ENCODE assay signal across 33 mouse cellular contexts in the genomic region with DNA sequence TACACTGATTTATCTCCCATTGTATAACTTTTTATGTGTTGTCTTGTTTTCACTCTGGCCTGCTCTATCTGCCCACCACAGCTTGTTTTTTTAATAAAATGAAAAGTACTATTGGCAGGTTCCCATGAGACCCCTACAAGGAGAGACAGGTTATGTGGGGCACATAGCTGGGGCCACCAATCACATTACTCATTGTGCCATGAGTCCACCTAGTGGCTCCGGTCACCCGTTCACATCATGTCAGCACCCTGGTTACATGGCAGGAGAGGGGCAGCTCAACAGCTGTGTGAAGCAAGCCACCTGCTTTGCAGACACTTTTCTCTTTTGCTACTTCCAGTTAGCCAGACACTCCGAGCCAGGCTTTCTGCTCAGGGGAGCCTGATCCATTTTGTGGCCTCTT. TPM values are rescaled to one million over a fixed set of nuclear protein-coding genes. Genes with fewer than 3 reads are reported as not detected.
DNase-seq lines count a peak whose midpoint lies in the region; ATAC-seq and TF ChIP-seq lines count a peak whose summit lies in the region.
"Had no signal": no experiment of that assay in that cellular context is flagged by ENCODE, and none has a peak within 500 bp of the region (broad histone marks: within the 10 kb centered on the region; RNA-seq: fewer than 3 reads in every experiment).

No protein-coding gene starts in this region.

- H3K9me3 ChIP-seq in kidney, postnatal 0 days (replicated peaks; ENCODE audit: low read length): no peaks in the 10 kb centered on the region
- H3K9me3 ChIP-seq in kidney, embryonic 15.5 days (replicated peaks): no peaks in the 10 kb centered on the region
- H3K9me3 ChIP-seq in liver, postnatal 0 days (ENCODE audit: low read length): no peaks in the 10 kb centered on the region
- no peaks in the 10 kb centered on the region for H3K9me3 ChIP-seq in liver, embryonic 11.5 days (ENCODE audit: control insufficient read depth, low read length)
- H3K9me3 ChIP-seq in ES-Bruce4 (replicated peaks; ENCODE audit: control insufficient read depth, insufficient read depth, low read length, poor library complexity, severe bottlenecking): no peaks in the 10 kb centered on the region
- H3K9me3 ChIP-seq: embryonic facial prominence, embryonic 10.5 days; embryonic facial prominence, embryonic 15.5 days; forebrain, embryonic 12.5 days; heart, embryonic 12.5 days; megakaryocyte, embryonic 14.5 days; midbrain, embryonic 12.5 days; neural tube, embryonic 13.5 days had no signal

- H3K27me3 ChIP-seq in kidney, postnatal 0 days (ENCODE audit: insufficient read depth, low read length): no peaks in the 10 kb centered on the region
- H3K27me3 ChIP-seq in kidney, embryonic 15.5 days: no peaks in the 10 kb centered on the region
- no peaks in the 10 kb centered on the region for H3K27me3 ChIP-seq in liver, postnatal 0 days (ENCODE audit: insufficient read depth, low read length)
- H3K27me3 ChIP-seq in liver, embryonic 11.5 days (replicated peaks; ENCODE audit: control insufficient read depth, insufficient read depth, low read length): no peaks in the 10 kb centered on the region
- no peaks in the 10 kb centered on the region; the same call in 1 of the 2 replicates for H3K27me3 ChIP-seq in ES-Bruce4 (ENCODE audit: control insufficient read depth, insufficient read depth, low read length, poor library complexity, severe bottlenecking)
- H3K27me3 ChIP-seq: embryonic facial prominence, embryonic 15.5 days; forebrain, embryonic 12.5 days; heart, embryonic 12.5 days; megakaryocyte, embryonic 14.5 days; midbrain, embryonic 12.5 days; neural tube, embryonic 13.5 days had no signal

- DNase-seq in kidney, postnatal 0 days (ENCODE audit: low spot score): no peak
- DNase-seq in liver, postnatal 0 days: no peak
- DNase-seq in liver, embryonic 11.5 days (ENCODE audit: low spot score): no peak
- DNase-seq in retina, postnatal 1 day: no peak
- DNase-seq: adrenal gland, postnatal 25 days; cerebellum, adult 2 months; cerebellum, postnatal 14 days; forebrain, postnatal 0 days; gastrocnemius, postnatal 25 days; heart, adult 18-20 months; heart, postnatal 4 days; kidney, adult 18-20 months; kidney, postnatal 14 days; lung, adult 18-20 months; lung, postnatal 4 days; right cerebral cortex, adult 18-20 months; spleen, adult 18-20 months; thymus, postnatal 14 days had no signal

- no peak overlapping the region for H3K4me3 ChIP-seq in kidney, postnatal 0 days (replicated peaks; ENCODE audit: low read depth, low read length)
- H3K4me3 ChIP-seq in kidney, embryonic 15.5 days (replicated peaks): no peak overlapping the region
- no peak overlapping the region for H3K4me3 ChIP-seq in liver, postnatal 0 days (ENCODE audit: low read depth, low read length)
- H3K4me3 ChIP-seq in liver, embryonic 11.5 days (ENCODE audit: low read depth, low read length): no peak overlapping the region
- no peak overlapping the region for H3K4me3 ChIP-seq in ES-Bruce4 (ENCODE audit: low read depth, low read length)
- no peak overlapping the region for H3K4me3 ChIP-seq in olfactory bulb, adult 2 months (ENCODE audit: insufficient read depth, low read depth, low read length)
- H3K4me3 ChIP-seq: embryonic facial prominence, embryonic 10.5 days; embryonic facial prominence, embryonic 15.5 days; forebrain, embryonic 12.5 days; heart, embryonic 12.5 days; megakaryocyte, embryonic 14.5 days; midbrain, embryonic 12.5 days; myocyte; neural tube, embryonic 13.5 days had no signal

- WGBS in kidney, postnatal 0 days: 30% methylated on average over 3 of the region's 3 CpGs
- WGBS in kidney, embryonic 15.5 days: 44% methylated on average over 3 of the region's 3 CpGs
- WGBS in liver, postnatal 0 days (ENCODE audit: insufficient replicate concordance): 75% methylated on average over 3 of the region's 3 CpGs
- 77% methylated on average over 3 of the region's 3 CpGs for WGBS in liver, embryonic 11.5 days
- 77% methylated on average over 3 of the region's 3 CpGs for WGBS in olfactory bulb, adult 2 months

- TF ChIP-seq EP300 in liver, postnatal 0 days (IDR thresholded peaks at IDR 0.05; ENCODE audit: low read depth): no peak
- TF ChIP-seq EP300 in ES-Bruce4 (IDR thresholded peaks at IDR 0.05; ENCODE audit: insufficient read depth, low read depth, low read length): no peak

- no peaks in the 10 kb centered on the region for H3K36me3 ChIP-seq in kidney, postnatal 0 days (ENCODE audit: insufficient read depth, low read length)
- no peaks in the 10 kb centered on the region for H3K36me3 ChIP-seq in kidney, embryonic 15.5 days
- H3K36me3 ChIP-seq in liver, postnatal 0 days (replicated peaks; ENCODE audit: insufficient read depth, low read length): no peaks in the 10 kb centered on the region
- H3K36me3 ChIP-seq in liver, embryonic 11.5 days (ENCODE audit: control insufficient read depth, insufficient read depth, low read length): no peaks in the 10 kb centered on the region
- H3K36me3 ChIP-seq in ES-Bruce4 (ENCODE audit: control insufficient read depth, insufficient read depth, low read length, poor library complexity, severe bottlenecking): no peaks in the 10 kb centered on the region
- H3K36me3 ChIP-seq: embryonic facial prominence, embryonic 10.5 days; embryonic facial prominence, embryonic 15.5 days; forebrain, embryonic 12.5 days; heart, embryonic 12.5 days; midbrain, embryonic 12.5 days; neural tube, embryonic 13.5 days had no signal

- no peak overlapping the region for H3K27ac ChIP-seq in kidney, postnatal 0 days
- H3K27ac ChIP-seq in kidney, embryonic 15.5 days: no peak overlapping the region
- H3K27ac ChIP-seq in liver, postnatal 0 days (ENCODE audit: low read depth): no peak overlapping the region
- no peak overlapping the region for H3K27ac ChIP-seq in liver, embryonic 11.5 days (ENCODE audit: low read depth, low read length)
- no peak overlapping the region for H3K27ac ChIP-seq in ES-Bruce4 (ENCODE audit: insufficient read depth, low read length)
- H3K27ac ChIP-seq in olfactory bulb, adult 2 months (ENCODE audit: insufficient read depth, low read depth, low read length): peak overlapping the region; percentile 38
- H3K27ac ChIP-seq: embryonic facial prominence, embryonic 10.5 days; embryonic facial prominence, embryonic 15.5 days; forebrain, embryonic 12.5 days; hindbrain, embryonic 14.5 days; midbrain, embryonic 12.5 days; neural tube, embryonic 13.5 days had no signal

- H3K9ac ChIP-seq in kidney, postnatal 0 days (ENCODE audit: low read depth, low read length): no peak overlapping the region
- no peak overlapping the region for H3K9ac ChIP-seq in kidney, embryonic 15.5 days
- H3K9ac ChIP-seq in liver, postnatal 0 days (replicated peaks): no peak overlapping the region
- H3K9ac ChIP-seq in liver, embryonic 11.5 days (ENCODE audit: low read depth, low read length): no peak overlapping the region
- no peak overlapping the region for H3K9ac ChIP-seq in ES-Bruce4 (ENCODE audit: low read depth, poor library complexity, severe bottlenecking)
- H3K9ac ChIP-seq: embryonic facial prominence, embryonic 15.5 days; forebrain, embryonic 12.5 days; forebrain, postnatal 0 days; heart, embryonic 12.5 days; hindbrain, embryonic 14.5 days; midbrain, embryonic 12.5 days; neural tube, embryonic 13.5 days had no signal

- no peaks in the 10 kb centered on the region for H3K4me1 ChIP-seq in kidney, postnatal 0 days (replicated peaks; ENCODE audit: insufficient read depth, low read length)
- H3K4me1 ChIP-seq in kidney, embryonic 15.5 days: no peaks in the 10 kb centered on the region
- peaks cover 9% of the 10 kb centered on the region for H3K4me1 ChIP-seq in liver, postnatal 0 days (ENCODE audit: insufficient read depth)
- peaks cover 14% of the 10 kb centered on the region for H3K4me1 ChIP-seq in liver, embryonic 11.5 days (replicated peaks; ENCODE audit: control insufficient read depth, insufficient read depth, low read length)
- H3K4me1 ChIP-seq in ES-Bruce4 (ENCODE audit: control insufficient read depth, insufficient read depth, low read length): no peaks in the 10 kb centered on the region
- H3K4me1 ChIP-seq in olfactory bulb, adult 2 months (ENCODE audit: control insufficient read depth, insufficient read depth, low read length): peaks cover 11% of the 10 kb centered on the region
- H3K4me1 ChIP-seq: embryonic facial prominence, embryonic 10.5 days; embryonic facial prominence, embryonic 15.5 days; forebrain, embryonic 12.5 days; midbrain, embryonic 12.5 days had no signal

- no peak for TF ChIP-seq POLR2A in ES-Bruce4 (IDR thresholded peaks at IDR 0.05; ENCODE audit: insufficient read depth, low read length)
- no peak for TF ChIP-seq POLR2A in olfactory bulb, adult 2 months (IDR thresholded peaks at IDR 0.05; ENCODE audit: insufficient read depth, low read depth, low read length)

- H3K4me2 ChIP-seq in kidney, postnatal 0 days (ENCODE audit: low read length): no peak overlapping the region
- no peak overlapping the region for H3K4me2 ChIP-seq in kidney, embryonic 15.5 days
- H3K4me2 ChIP-seq in liver, postnatal 0 days (ENCODE audit: low read depth, low read length): no peak overlapping the region
- H3K4me2 ChIP-seq in liver, embryonic 11.5 days: no peak overlapping the region
- H3K4me2 ChIP-seq: embryonic facial prominence, embryonic 15.5 days; forebrain, embryonic 12.5 days; heart, embryonic 12.5 days; hindbrain, embryonic 14.5 days; midbrain, embryonic 12.5 days; neural tube, embryonic 13.5 days had no signal

- 0 out of 2 replicates have a peak, but pooled peaks have one; percentile 6 for TF ChIP-seq CTCF in kidney, postnatal 0 days (IDR thresholded peaks at IDR 0.05; ENCODE audit: low read depth)
- 0 out of 2 replicates have a peak, but pooled peaks have one; percentile 10 for TF ChIP-seq CTCF in liver, postnatal 0 days (IDR thresholded peaks at IDR 0.05; ENCODE audit: low read depth)
- peak; percentile 2 for TF ChIP-seq CTCF in ES-Bruce4 (IDR thresholded peaks at IDR 0.05; ENCODE audit: low read depth, low read length)
- TF ChIP-seq CTCF in olfactory bulb, adult 2 months (IDR thresholded peaks at IDR 0.05; ENCODE audit: insufficient read depth, low read depth, low read length): no peak

- no peak for ATAC-seq in kidney, postnatal 0 days (replicated peaks; ENCODE audit: low FRiP score, low read depth)
- no peak for ATAC-seq in kidney, embryonic 15.5 days (replicated peaks; ENCODE audit: low FRiP score)
- no peak for ATAC-seq in liver, postnatal 0 days
- ATAC-seq in liver, embryonic 11.5 days (replicated peaks; ENCODE audit: low FRiP score): no peak
- no peak for ATAC-seq in cerebellum, adult (ENCODE audit: insufficient number of reproducible peaks, low FRiP score, low TSS enrichment)
- ATAC-seq: lung, postnatal 0 days had no signal

RNA-seq across cellular contexts. Expression of a gene that starts 13.0 kb away (rescaled TPM):
- 0.04 and 0.13 TPM in 2 replicates for polyA plus RNA-seq in kidney, postnatal 0 days (2015; fragmentation: Nextera tagmentation; extraction: Ambion mirVana)
- 0.10 TPM in 2 replicates for polyA plus RNA-seq in kidney, embryonic 15.5 days (2015; fragmentation: Nextera tagmentation; extraction: Ambion mirVana)
- 0.33 TPM in 2 replicates for polyA plus RNA-seq in liver, postnatal 0 days (2015; fragmentation: Nextera tagmentation; extraction: Ambion mirVana)
- 0.70 and 0.95 TPM in 2 replicates for polyA plus RNA-seq in liver, embryonic 11.5 days (2014; fragmentation: Nextera tagmentation; extraction: Ambion mirVana)
- polyA plus RNA-seq in ES-Bruce4 (2011; ENCODE audit: insufficient read depth, insufficient read length, low read depth, missing spikeins): not detected in 2 replicates
- polyA plus RNA-seq in olfactory bulb, adult 2 months (2012; ENCODE audit: insufficient read depth, insufficient read length, low replicate concordance, missing spikeins): not detected in 2 replicates
- polyA plus RNA-seq: C2C12 had no signal
